Mouse (Mus musculus): ENCODE results near the gene Zbtb25. TPM values are rescaled to one million over a fixed set of nuclear protein-coding genes. Genes with fewer than 3 reads are reported as not detected.

Gene Zbtb25
- total RNA-seq, 2 experiments from 2014 or later: 5.4 to 10.4 TPM

- intact Hi-C loops (cut with DNase I): no loop called here
- no peak for DNase-seq
These were observed 8.3 kb upstream of the Zbtb25 start for GRCm38 (mm10) chr12:76377726-76378125.

- no peak for DNase-seq
- intact Hi-C loops (cut with DNase I): no loop called here
These were observed 7.7 kb upstream of the Zbtb25 start for GRCm38 (mm10) chr12:76377059-76377458.

- intact Hi-C loops (cut with DNase I): no loop called here
- no peak for DNase-seq
These were observed 7.2 kb upstream of the Zbtb25 start for GRCm38 (mm10) chr12:76376649-76377048.

- DNase-seq: no peak
- intact Hi-C loops (cut with DNase I): no loop called here
These were observed 6.1 kb upstream of the Zbtb25 start for GRCm38 (mm10) chr12:76375506-76375905.

GRCm38 (mm10) chr12:76374911-76375310 is 5.5 kb upstream of the Zbtb25 start:
- no peak for DNase-seq
- intact Hi-C loops (cut with DNase I): no loop called here

- intact Hi-C loops (cut with DNase I): no loop called here
These were observed 4.6 kb upstream of the Zbtb25 start for GRCm38 (mm10) chr12:76373991-76374390.

GRCm38 (mm10) chr12:76372881-76373818 is 3.7 kb upstream of the Zbtb25 start:
- intact Hi-C loops (cut with DNase I): no loop called here
- no peak for DNase-seq

More at GRCm38 (mm10) chr12:76373991-76374390, 4.6 kb upstream of the Zbtb25 start:
- no peak for DNase-seq

GRCm38 (mm10) chr12:76372046-76372445 is 2.6 kb upstream of the Zbtb25 start:
- no peak for DNase-seq
- intact Hi-C loops (cut with DNase I): no loop called here

- intact Hi-C loops (cut with DNase I): loop anchor here (1.0 kb wide), 1 partner anchor 32 kb away; no protein-coding TSS in a partner anchor
- peak; percentile 81 to 86 for DNase-seq
These were observed 1.6 kb upstream of the Zbtb25 start for GRCm38 (mm10) chr12:76370831-76371571.

GRCm38 (mm10) chr12:76369978-76370830 is 802 bp upstream of the Zbtb25 start, which contains the start of gene Zbtb1:
Gene Zbtb1, plus strand, starts transcription at chr12:76370266.
- intact Hi-C loops (cut with DNase I): no loop called here
- DNase-seq: peak; percentile 78 to 88

GRCm38 (mm10) chr12:76368790-76369205 is 604 bp downstream of the Zbtb25 start:
- intact Hi-C loops (cut with DNase I): no loop called here
- DNase-seq: peak in 1 of 2 experiments; percentile 22

GRCm38 (mm10) chr12:76368201-76368789 is 1.1 kb downstream of the Zbtb25 start:
- intact Hi-C loops (cut with DNase I): no loop called here
- DNase-seq: no peak

- peak in 1 of 2 experiments; percentile 32 for DNase-seq
- intact Hi-C loops (cut with DNase I): no loop called here
These were observed 2.1 kb downstream of the Zbtb25 start for GRCm38 (mm10) chr12:76367096-76367995.

GRCm38 (mm10) chr12:76366276-76366675 is 3.1 kb downstream of the Zbtb25 start:
- intact Hi-C loops (cut with DNase I): no loop called here
- no peak for DNase-seq

GRCm38 (mm10) chr12:76362303-76362676 is 7.1 kb downstream of the Zbtb25 start:
- intact Hi-C loops (cut with DNase I): no loop called here

GRCm38 (mm10) chr12:76361405-76362302 is 7.7 kb downstream of the Zbtb25 start:
- intact Hi-C loops (cut with DNase I): no loop called here
- no peak for DNase-seq

More at GRCm38 (mm10) chr12:76362303-76362676, 7.1 kb downstream of the Zbtb25 start:
- DNase-seq: no peak

- intact Hi-C loops (cut with DNase I): no loop called here
- DNase-seq: no peak
These were observed 8.5 kb downstream of the Zbtb25 start for GRCm38 (mm10) chr12:76360868-76361267.

GRCm38 (mm10) chr12:76349680-76350220 is 19.7 kb downstream of the Zbtb25 start:
- intact Hi-C loops (cut with DNase I): no loop called here

More at GRCm38 (mm10) chr12:76349680-76350220, 19.7 kb downstream of the Zbtb25 start:
- DNase-seq: no peak

Measured in heart, postnatal 36 days (tissue).